Mouse (Mus musculus) heart, embryonic 12.5 days (tissue): ENCODE data around the gene 1110017D15Rik. TPM values are rescaled to one million over a fixed set of nuclear protein-coding genes. Genes with fewer than 3 reads are reported as not detected.
A peak's percentile ranks its signal among the peaks of the same experiment; 100 is the strongest.

ENCODE experiments used
- ATAC-seq: fragments of 200-750 bp; cut with Nextera tagmentation; 2 replicates; pipeline ENCODE4 v1.8.0; 2017; ENCODE audit warnings: moderate TSS enrichment, moderate library complexity; ENCODE audit not compliant: insufficient number of reproducible peaks, low FRiP score
- H3K27ac ChIP-seq: fragments of 300-500 bp; sonication (generic); 2 replicates; pipeline ENCODE4 v1.5.1; 2016; ENCODE audit warnings: mild to moderate bottlenecking, moderate library complexity; ENCODE audit not compliant: poor library complexity, severe bottlenecking
- H3K27me3 ChIP-seq: fragments of 300-500 bp; sonication (generic); replicated peaks from 2 replicates; pipeline ENCODE4 v1.6.1; 2016; ENCODE audit warnings: mild to moderate bottlenecking, moderate library complexity
- H3K36me3 ChIP-seq: fragments of 300-500 bp; sonication (generic); 2 replicates; pipeline ENCODE4 v1.6.1; 2016; ENCODE audit warnings: mild to moderate bottlenecking, moderate library complexity
- H3K4me1 ChIP-seq: fragments of 300-500 bp; sonication (generic); replicated peaks from 2 replicates; pipeline ENCODE4 v1.6.1; 2016; ENCODE audit warnings: mild to moderate bottlenecking
- H3K4me2 ChIP-seq: fragments of 300-500 bp; sonication (generic); 2 replicates; pipeline ENCODE4 v1.6.1; 2016; ENCODE audit warnings: mild to moderate bottlenecking, moderate library complexity
- H3K4me3 ChIP-seq: fragments of 300-500 bp; sonication (generic); 2 replicates; pipeline ENCODE4 v1.5.1; 2016; ENCODE audit warnings: mild to moderate bottlenecking
- H3K9ac ChIP-seq: fragments of 300-500 bp; sonication (generic); 2 replicates; pipeline ENCODE4 v1.6.1; 2016; ENCODE audit warnings: mild to moderate bottlenecking, moderate library complexity
- H3K9me3 ChIP-seq: fragments of 300-500 bp; sonication (generic); replicated peaks from 2 replicates; pipeline ENCODE4 v1.6.1; 2016; ENCODE audit warnings: mild to moderate bottlenecking, moderate library complexity
- WGBS: fragments of 180-500 bp; shearing (Covaris S2); methylation state at CpG from one replicate; pipeline ENCODE4 v1.1.7; 2016; 5-methylcytosine and 5-hydroxymethylcytosine counted together
- polyA plus RNA-seq: library from polyadenylated mRNA; unstranded; fragments of >200 nt; fragmentation: Nextera tagmentation; extraction: Ambion mirVana; gene quantifications from 2 replicates; pipeline ENCODE4 v1.2.1, GENCODE M21; 2016

1110017D15Rik gene
- not detected in 2 replicates for polyA plus RNA-seq

DNA sequence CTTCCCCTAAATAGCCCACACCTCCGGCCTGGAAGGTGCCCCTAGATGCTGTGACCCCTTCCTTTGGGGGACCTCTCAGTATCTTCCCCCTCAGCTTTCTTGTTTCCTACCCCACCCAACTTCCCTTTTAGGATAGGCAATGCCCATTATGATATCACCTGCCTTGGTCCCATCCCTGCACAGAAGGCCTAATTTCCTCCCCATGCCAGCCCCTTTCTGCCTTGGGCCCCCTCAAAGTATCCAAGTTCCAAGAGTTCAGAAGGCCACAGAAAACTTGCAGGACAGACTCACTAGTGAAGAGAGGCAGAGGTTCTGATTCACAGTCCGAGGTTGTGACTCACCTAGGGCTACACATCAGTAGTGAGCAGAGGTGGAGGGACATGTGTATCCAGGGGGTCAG, at the start of gene 1110017D15Rik:
1110017D15Rik (minus strand) TSS at position 101 of the 400 bp plus-strand sequence.
- Histone ChIP-seq H3K4me2 (no peak within 1 kb of the TSS), H3K9ac (no peak within 1 kb of the TSS), H3K27me3 (peaks cover 54% of the 10 kb centered on the region), H3K4me1 (no peaks in the 10 kb centered on the region), H3K27ac (no peak within 1 kb of the TSS), H3K4me3 (no peak within 1 kb of the TSS), H3K9me3 (no peaks in the 10 kb centered on the region), H3K36me3 (no peaks in the 10 kb centered on the region)
- 64% methylated on average over 2 of the region's 2 CpGs for WGBS
- no peak for ATAC-seq

- H3K36me3 ChIP-seq = no peaks in the 10 kb centered on the region
- H3K4me1 ChIP-seq = peaks cover 13% of the 10 kb centered on the region
- H3K9me3 ChIP-seq = no peaks in the 10 kb centered on the region
- H3K4me2 ChIP-seq = no peak overlapping the region
- no peak for ATAC-seq
- no peak overlapping the region for H3K27ac ChIP-seq
- 12% methylated on average over 3 of the region's 3 CpGs for WGBS
- H3K27me3 ChIP-seq = peaks cover 9% of the 10 kb centered on the region; the same call in 1 of the 2 replicates
- no peak overlapping the region for H3K9ac ChIP-seq
- no peak overlapping the region for H3K4me3 ChIP-seq
These were observed 49.0 kb upstream of the 1110017D15Rik start for GRCm38 (mm10) chr4:41566123-41566522.

GRCm38 (mm10) chr4:41563297-41563696, 46.2 kb upstream of the 1110017D15Rik start:
- H3K27me3 ChIP-seq = 0 out of 2 replicates have a peak, but pooled peaks cover 8% of the 10 kb centered on the region
- no peak for ATAC-seq
- H3K9me3 ChIP-seq = no peaks in the 10 kb centered on the region
- H3K4me3 ChIP-seq = no peak overlapping the region
- H3K4me1 ChIP-seq = peaks cover 7% of the 10 kb centered on the region
- no peaks in the 10 kb centered on the region for H3K36me3 ChIP-seq
- no peak overlapping the region for H3K4me2 ChIP-seq
- H3K9ac ChIP-seq = no peak overlapping the region
- no peak overlapping the region for H3K27ac ChIP-seq
- WGBS = 78% methylated on average over 5 of the region's 5 CpGs

- H3K4me3 ChIP-seq = no peak overlapping the region
- 63% methylated on average over 3 of the region's 3 CpGs for WGBS
- no peak overlapping the region for H3K9ac ChIP-seq
- no peak overlapping the region for H3K27ac ChIP-seq
- ATAC-seq = no peak
- peaks cover 21% of the 10 kb centered on the region for H3K4me1 ChIP-seq
- H3K4me2 ChIP-seq = no peak overlapping the region
- H3K36me3 ChIP-seq = no peaks in the 10 kb centered on the region
- H3K27me3 ChIP-seq = no peaks in the 10 kb centered on the region
- H3K9me3 ChIP-seq = no peaks in the 10 kb centered on the region
These were observed 40.0 kb upstream of the 1110017D15Rik start for GRCm38 (mm10) chr4:41557092-41557491.

- no peaks in the 10 kb centered on the region for H3K27me3 ChIP-seq
- ATAC-seq = no peak
- no peaks in the 10 kb centered on the region for H3K36me3 ChIP-seq
- WGBS = 43% methylated on average over 5 of the region's 5 CpGs
- H3K27ac ChIP-seq = no peak overlapping the region
- no peak overlapping the region for H3K4me2 ChIP-seq
- no peak overlapping the region for H3K4me3 ChIP-seq
- H3K4me1 ChIP-seq = peaks cover 21% of the 10 kb centered on the region
- no peak overlapping the region for H3K9ac ChIP-seq
- H3K9me3 ChIP-seq = no peaks in the 10 kb centered on the region
These were observed 39.3 kb upstream of the 1110017D15Rik start for GRCm38 (mm10) chr4:41556311-41556953.

DNA sequence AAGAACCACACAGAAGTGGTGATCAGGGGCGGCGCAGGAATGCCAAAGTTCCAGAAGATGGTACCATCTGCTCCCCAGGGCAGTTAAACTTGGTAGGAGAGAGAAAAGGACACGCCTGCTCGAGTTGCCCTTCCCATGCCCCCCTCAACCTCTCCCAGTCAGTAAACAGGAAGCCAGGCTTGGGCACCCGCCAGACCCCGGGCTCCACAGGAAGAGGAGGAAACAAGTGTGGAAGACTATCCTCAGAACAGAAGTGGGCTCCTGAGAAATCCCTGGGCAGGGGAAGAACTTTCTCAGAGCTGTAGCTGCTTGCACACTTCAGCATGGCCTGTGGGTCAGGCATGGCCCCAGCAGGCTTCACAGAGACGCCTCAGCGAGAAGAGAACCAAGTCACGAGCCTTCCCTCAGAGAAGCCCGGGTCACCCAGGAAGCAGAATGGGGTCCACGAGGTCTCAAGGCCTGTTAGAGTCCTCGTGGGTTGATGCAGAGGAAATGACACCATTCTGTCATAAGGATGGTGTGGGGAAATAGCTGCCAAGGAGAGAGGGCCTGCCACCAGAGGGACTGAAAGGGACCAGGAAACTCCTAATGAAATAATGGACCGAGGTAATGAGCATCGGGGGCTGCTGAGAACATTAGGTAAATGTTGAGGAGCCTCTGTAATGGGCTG, 38.0 kb upstream of the 1110017D15Rik start:
- Histone ChIP-seq H3K27ac (peak overlapping the region; percentile 75), H3K9ac (no peak overlapping the region), H3K36me3 (no peaks in the 10 kb centered on the region), H3K4me2 (no peak overlapping the region), H3K27me3 (no peaks in the 10 kb centered on the region), H3K4me1 (peaks cover 21% of the 10 kb centered on the region), H3K9me3 (no peaks in the 10 kb centered on the region), H3K4me3 (no peak overlapping the region)
- no peak for ATAC-seq
- 60% methylated on average over 14 of the region's 14 CpGs for WGBS

- no peak for ATAC-seq
- Histone ChIP-seq H3K9me3 (no peaks in the 10 kb centered on the region), H3K4me1 (peaks cover 21% of the 10 kb centered on the region), H3K27me3 (no peaks in the 10 kb centered on the region), H3K9ac (no peak overlapping the region), H3K4me2 (no peak overlapping the region), H3K27ac (no peak overlapping the region), H3K36me3 (no peaks in the 10 kb centered on the region), H3K4me3 (no peak overlapping the region)
- 77% methylated on average over 11 of the region's 11 CpGs for WGBS
These were observed 36.0 kb upstream of the 1110017D15Rik start for GRCm38 (mm10) chr4:41553116-41553515.

DNA sequence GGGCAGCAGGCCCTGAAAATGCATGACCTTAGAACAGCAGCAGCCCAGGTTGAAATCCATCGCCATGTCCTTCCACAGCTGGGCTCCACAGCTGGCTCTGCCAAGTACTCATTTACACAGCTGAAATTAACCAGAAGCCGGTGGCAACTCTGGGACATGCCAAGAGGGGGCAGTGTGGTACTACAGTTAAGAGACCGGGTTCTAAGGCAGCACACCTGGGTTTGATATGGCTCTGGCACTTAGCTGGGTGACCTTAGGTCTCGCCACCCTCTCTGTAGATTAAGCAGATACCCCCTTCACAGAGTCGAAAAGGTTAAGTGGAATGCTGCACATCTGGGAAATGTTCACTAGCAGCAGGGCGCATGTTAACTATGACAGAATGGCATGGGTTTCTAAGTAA, 35.4 kb upstream of the 1110017D15Rik start:
- WGBS = 34% methylated on average over 6 of the region's 6 CpGs
- ATAC-seq = no peak

GRCm38 (mm10) chr4:41547086-41547485, 30.0 kb upstream of the 1110017D15Rik start:
- Histone ChIP-seq H3K9me3 (no peaks in the 10 kb centered on the region), H3K4me2 (no peak overlapping the region), H3K9ac (no peak overlapping the region), H3K4me3 (no peak overlapping the region), H3K27ac (no peak overlapping the region), H3K36me3 (no peaks in the 10 kb centered on the region), H3K27me3 (no peaks in the 10 kb centered on the region), H3K4me1 (no peaks in the 10 kb centered on the region)
- WGBS = 59% methylated on average over 1 of the region's 1 CpGs
- no peak for ATAC-seq

More for the DNA sequence above, 35.4 kb upstream of the 1110017D15Rik start:
- Histone ChIP-seq H3K4me1 (peaks cover 21% of the 10 kb centered on the region), H3K9ac (no peak overlapping the region), H3K4me3 (no peak overlapping the region), H3K9me3 (no peaks in the 10 kb centered on the region), H3K36me3 (no peaks in the 10 kb centered on the region), H3K4me2 (no peak overlapping the region), H3K27me3 (no peaks in the 10 kb centered on the region), H3K27ac (no peak overlapping the region)

DNA sequence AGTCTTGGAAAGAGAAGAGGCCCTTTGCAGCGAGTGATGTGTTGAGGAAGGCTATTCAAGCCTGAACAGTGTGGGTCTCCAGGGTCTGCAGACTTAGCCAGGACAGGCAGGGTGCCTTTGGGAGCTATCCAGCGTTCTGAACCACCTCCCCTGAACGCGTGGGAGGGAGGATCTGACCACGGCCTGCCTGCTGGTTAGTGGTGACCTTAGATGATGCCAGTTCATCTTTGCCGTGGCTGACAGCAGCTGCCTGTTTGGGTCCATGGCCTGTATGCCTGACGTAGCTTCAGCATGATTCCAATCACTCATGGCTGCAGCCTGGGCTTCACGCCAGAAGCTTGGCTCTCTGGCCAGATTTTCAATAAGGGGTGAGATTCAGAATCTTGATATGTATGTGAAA, 28.9 kb upstream of the 1110017D15Rik start:
- 15% methylated on average over 8 of the region's 8 CpGs for WGBS
- Histone ChIP-seq H3K4me3 (no peak overlapping the region), H3K4me1 (no peaks in the 10 kb centered on the region), H3K27ac (no peak overlapping the region), H3K36me3 (no peaks in the 10 kb centered on the region), H3K27me3 (no peaks in the 10 kb centered on the region), H3K9me3 (no peaks in the 10 kb centered on the region), H3K4me2 (no peak overlapping the region), H3K9ac (no peak overlapping the region)
- ATAC-seq = no peak

- WGBS = 71% methylated on average over 8 of the region's 8 CpGs
- Histone ChIP-seq H3K4me2 (no peak overlapping the region), H3K27ac (no peak overlapping the region), H3K9ac (no peak overlapping the region), H3K9me3 (no peaks in the 10 kb centered on the region), H3K4me3 (no peak overlapping the region), H3K4me1 (no peaks in the 10 kb centered on the region), H3K27me3 (no peaks in the 10 kb centered on the region), H3K36me3 (no peaks in the 10 kb centered on the region)
- ATAC-seq = no peak
These were observed 25.0 kb upstream of the 1110017D15Rik start for GRCm38 (mm10) chr4:41542136-41542535.
